Mouse (Mus musculus) limb, embryonic 12.5 days (tissue): ENCODE data around the gene Sox6. TPM values are rescaled to one million over a fixed set of nuclear protein-coding genes. Genes with fewer than 3 reads are reported as not detected.
A peak's percentile ranks its signal among the peaks of the same experiment; 100 is the strongest.

ENCODE experiments used
- ATAC-seq: fragments of 200-750 bp; cut with Nextera tagmentation; 2 replicates; pipeline ENCODE4 v1.8.0; 2017; ENCODE audit warnings: low read depth, moderate TSS enrichment; ENCODE audit not compliant: insufficient number of reproducible peaks, insufficient read depth, low FRiP score, low TSS enrichment
- H3K27ac ChIP-seq: fragments of 300-500 bp; sonication (generic); 2 replicates; pipeline ENCODE4 v1.5.1; 2016; ENCODE audit warnings: mild to moderate bottlenecking, moderate library complexity
- H3K27me3 ChIP-seq: fragments of 300-500 bp; sonication (generic); 2 replicates; pipeline ENCODE4 v1.6.1; 2016; ENCODE audit warnings: mild to moderate bottlenecking, moderate library complexity
- H3K36me3 ChIP-seq: fragments of 300-500 bp; sonication (generic); 2 replicates; pipeline ENCODE4 v1.6.1; 2016; ENCODE audit warnings: mild to moderate bottlenecking, moderate library complexity
- H3K4me1 ChIP-seq: fragments of 300-500 bp; sonication (generic); replicated peaks from 2 replicates; pipeline ENCODE4 v1.6.1; 2016
- H3K4me2 ChIP-seq: fragments of 300-500 bp; sonication (generic); 2 replicates; pipeline ENCODE4 v1.6.1; 2016; ENCODE audit warnings: mild to moderate bottlenecking, moderate library complexity
- H3K4me3 ChIP-seq: fragments of 300-500 bp; sonication (generic); replicated peaks from 2 replicates; pipeline ENCODE4 v1.5.1; 2016; ENCODE audit warnings: mild to moderate bottlenecking
- H3K9ac ChIP-seq: fragments of 300-500 bp; sonication (generic); replicated peaks from 2 replicates; pipeline ENCODE4 v1.6.1; 2016; ENCODE audit warnings: mild to moderate bottlenecking, moderate library complexity
- H3K9me3 ChIP-seq: fragments of 300-500 bp; sonication (generic); 2 replicates; pipeline ENCODE4 v1.6.1; 2016; ENCODE audit warnings: mild to moderate bottlenecking, moderate library complexity
- WGBS: fragments of 180-500 bp; shearing (Covaris S2); methylation state at CpG from one replicate; pipeline ENCODE4 v1.1.7; 2016; 5-methylcytosine and 5-hydroxymethylcytosine counted together
- polyA plus RNA-seq: library from polyadenylated mRNA; unstranded; fragments of >200 nt; fragmentation: Nextera tagmentation; extraction: Ambion mirVana; gene quantifications from 2 replicates; pipeline ENCODE4 v1.2.1, GENCODE M21; 2016

The Sox6 gene
- polyA plus RNA-seq, 1 experiment from 2014 or later: 91.5 TPM

DNA sequence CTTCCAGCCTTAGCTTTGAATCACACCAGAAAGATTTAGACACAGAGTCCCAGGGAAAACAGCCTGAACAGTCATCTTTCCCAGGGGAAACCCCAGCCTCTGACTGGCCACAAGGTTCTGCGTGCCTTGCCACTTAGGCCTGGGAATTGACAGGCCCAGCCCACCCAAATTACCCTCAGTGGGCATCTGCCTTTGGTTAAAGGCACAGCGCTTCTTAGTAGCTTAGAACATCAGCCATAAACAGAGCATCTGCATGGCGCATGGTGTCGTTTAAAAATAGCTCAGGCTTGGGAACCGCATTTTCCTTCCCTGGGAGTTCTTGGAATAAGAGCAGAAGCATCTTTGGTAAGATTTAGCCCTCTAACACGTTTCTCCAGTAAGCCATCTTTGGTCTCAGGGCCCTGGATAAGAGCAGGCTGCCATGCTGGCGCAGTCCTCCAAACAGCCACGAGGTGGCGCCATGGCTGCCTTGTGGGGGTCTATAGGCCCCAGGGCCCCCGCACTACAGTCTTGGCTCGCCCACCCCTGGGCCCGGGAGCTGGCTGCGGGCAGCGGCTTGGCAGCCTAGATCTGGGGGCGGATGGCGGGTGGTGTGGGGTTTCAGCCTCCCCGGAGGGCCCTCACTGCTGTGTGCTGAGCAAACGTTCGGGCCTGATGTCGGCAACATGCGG, 585.4 kb downstream of the Sox6 start:
- 8% methylated on average over 21 of the region's 21 CpGs for WGBS
- Histone ChIP-seq H3K9me3 (no peaks in the 10 kb centered on the region), H3K27me3 (0 out of 2 replicates have a peak, but pooled peaks cover 7% of the 10 kb centered on the region), H3K4me1 (peaks cover 37% of the 10 kb centered on the region), H3K4me3 (no peak overlapping the region), H3K36me3 (no peaks in the 10 kb centered on the region), H3K4me2 (peak overlapping the region; percentile 30), H3K9ac (no peak overlapping the region), H3K27ac (peak overlapping the region; percentile 71)
- peak; percentile 92 for ATAC-seq

DNA sequence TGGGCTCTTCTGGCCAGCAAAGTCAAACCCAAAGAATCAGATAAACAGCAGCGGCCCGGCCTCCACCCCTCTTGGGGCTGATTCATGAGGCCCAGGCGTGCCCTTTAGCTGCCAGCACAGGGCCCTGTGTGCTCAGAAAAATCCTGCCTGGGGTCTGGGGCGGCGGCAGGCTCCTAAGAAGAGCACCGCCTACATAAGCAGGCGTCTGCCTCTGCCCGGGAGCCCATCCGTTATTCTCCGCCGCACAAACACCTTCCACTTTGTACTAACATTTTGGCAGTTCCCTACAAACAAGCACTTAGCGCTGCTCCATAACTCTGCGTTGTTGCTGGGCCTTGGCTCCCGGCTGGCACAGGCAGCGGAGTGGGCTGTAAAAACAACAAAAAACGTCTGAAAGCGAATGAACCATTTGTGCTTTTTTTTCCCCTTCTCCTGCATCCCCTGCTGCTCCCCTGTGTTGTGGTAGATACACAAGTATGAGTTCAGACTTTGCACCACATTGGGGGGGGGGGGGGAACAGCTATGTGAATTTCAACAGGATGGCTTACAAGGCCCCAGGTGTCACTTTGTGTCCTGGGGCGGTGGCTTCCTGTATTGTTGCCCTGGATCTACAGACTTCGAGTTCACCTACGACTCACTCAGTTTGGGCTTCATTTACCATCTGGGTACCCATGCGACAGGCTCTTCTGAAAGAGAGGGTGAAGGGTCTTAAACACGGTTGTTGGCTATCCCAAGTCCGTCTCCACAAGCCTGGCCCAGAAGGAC, 588.0 kb downstream of the Sox6 start:
- WGBS: 31% methylated on average over 23 of the region's 23 CpGs

DNA sequence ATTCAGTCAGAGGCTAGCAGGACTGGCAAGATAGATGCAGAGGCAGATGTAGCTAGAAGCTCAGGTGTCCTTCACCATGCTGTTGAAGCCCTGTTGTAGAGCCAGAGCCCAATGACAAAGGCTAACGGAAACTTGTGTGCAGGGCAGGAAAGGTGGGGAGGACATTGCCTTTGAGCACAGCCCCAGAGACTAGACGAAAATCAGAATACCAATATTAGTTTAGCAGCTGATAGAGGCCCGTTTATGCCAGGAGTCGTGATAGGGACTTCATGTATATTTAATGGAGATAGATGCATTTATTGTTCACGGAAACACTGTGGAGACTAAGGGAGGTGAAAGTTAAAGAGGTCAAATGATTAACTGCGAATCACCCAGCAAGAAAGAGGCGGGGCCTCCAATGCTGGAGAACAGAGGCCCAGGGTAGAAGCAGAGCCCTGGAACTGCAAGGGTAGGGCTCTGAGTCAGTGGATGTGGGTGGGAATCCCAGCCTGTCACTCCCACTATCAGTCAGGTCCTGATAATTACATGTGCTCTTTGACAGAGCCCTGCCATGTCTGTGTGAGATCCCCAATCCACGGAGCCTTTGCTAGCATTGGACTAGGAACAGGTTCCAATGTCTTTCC, 590.1 kb downstream of the Sox6 start:
- H3K27ac ChIP-seq: no peak overlapping the region
- WGBS: 64% methylated on average over 8 of the region's 8 CpGs

More for the DNA sequence above, 588.0 kb downstream of the Sox6 start:
- peaks cover 45% of the 10 kb centered on the region for H3K4me1 ChIP-seq
- peaks cover 8% of the 10 kb centered on the region; the same call in 1 of the 2 replicates for H3K27me3 ChIP-seq
- H3K4me3 ChIP-seq: no peak overlapping the region
- no peaks in the 10 kb centered on the region for H3K36me3 ChIP-seq
- no peak for ATAC-seq
- no peak overlapping the region for H3K9ac ChIP-seq
- peak overlapping the region; percentile 35; the same call in 1 of the 2 replicates for H3K4me2 ChIP-seq
- H3K27ac ChIP-seq: peak overlapping the region; percentile 78
- no peaks in the 10 kb centered on the region for H3K9me3 ChIP-seq

DNA sequence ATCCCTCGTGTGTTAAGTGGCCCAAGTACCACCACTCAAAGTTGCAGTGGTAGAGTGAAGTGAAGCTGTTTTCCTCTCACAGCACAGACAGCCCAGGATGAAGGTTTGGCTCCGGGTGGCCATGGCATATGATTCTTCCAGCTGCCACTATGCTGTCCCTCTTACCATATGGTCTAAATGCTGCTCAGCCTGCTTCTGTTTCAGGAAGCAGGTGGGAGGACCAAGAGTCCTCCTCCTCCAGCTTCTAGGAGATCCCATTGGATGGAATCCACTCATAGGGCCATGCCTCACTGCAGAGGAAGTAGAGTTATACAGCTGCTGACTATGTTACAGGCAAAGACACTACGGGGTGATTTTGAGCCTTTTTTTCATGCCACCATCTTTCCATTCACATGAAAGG, 591.5 kb downstream of the Sox6 start:
- Histone ChIP-seq H3K4me3 (no peak overlapping the region), H3K9ac (no peak overlapping the region), H3K36me3 (no peaks in the 10 kb centered on the region), H3K27ac (no peak overlapping the region), H3K9me3 (no peaks in the 10 kb centered on the region), H3K4me1 (peaks cover 26% of the 10 kb centered on the region), H3K4me2 (no peak overlapping the region), H3K27me3 (peaks cover 3% of the 10 kb centered on the region; the same call in 1 of the 2 replicates)
- no peak for ATAC-seq
- WGBS: 66% methylated on average over 3 of the region's 3 CpGs

More for the DNA sequence above, 590.1 kb downstream of the Sox6 start:
- H3K4me1 ChIP-seq: peaks cover 40% of the 10 kb centered on the region
- H3K36me3 ChIP-seq: no peaks in the 10 kb centered on the region
- no peak for ATAC-seq
- H3K9ac ChIP-seq: no peak overlapping the region
- H3K27me3 ChIP-seq: peaks cover 3% of the 10 kb centered on the region; the same call in 1 of the 2 replicates
- no peaks in the 10 kb centered on the region for H3K9me3 ChIP-seq
- H3K4me2 ChIP-seq: no peak overlapping the region
- H3K4me3 ChIP-seq: no peak overlapping the region

DNA sequence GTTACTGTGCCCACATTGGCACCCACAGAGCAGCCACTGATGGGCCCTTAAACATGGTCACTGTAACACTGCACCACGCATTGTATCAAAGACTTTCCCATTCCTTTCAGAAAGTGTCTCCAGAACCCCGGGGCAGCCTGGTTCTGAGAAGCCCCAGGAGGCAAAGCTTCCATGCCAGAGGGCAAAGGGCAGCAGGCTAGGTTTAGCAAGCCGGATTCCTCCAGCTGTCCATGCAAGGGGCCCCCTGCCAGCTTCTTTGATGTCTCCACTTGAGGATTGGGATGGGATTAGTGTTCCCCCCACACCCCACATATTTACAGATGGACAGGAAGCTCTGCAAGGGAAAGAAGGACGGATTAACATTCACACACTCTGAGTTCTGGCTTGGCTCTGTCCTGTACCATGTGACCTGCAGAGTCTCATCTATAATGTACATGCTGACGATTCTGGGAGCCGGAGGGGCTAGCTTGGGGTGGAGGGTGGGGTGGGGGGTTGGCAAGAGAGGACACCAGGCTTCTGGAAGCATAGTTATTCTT, 592.0 kb downstream of the Sox6 start:
- Histone ChIP-seq H3K27me3 (peaks cover 3% of the 10 kb centered on the region; the same call in 1 of the 2 replicates), H3K27ac (no peak overlapping the region), H3K4me1 (peaks cover 23% of the 10 kb centered on the region), H3K9me3 (no peaks in the 10 kb centered on the region), H3K9ac (no peak overlapping the region), H3K4me2 (no peak overlapping the region), H3K4me3 (no peak overlapping the region), H3K36me3 (no peaks in the 10 kb centered on the region)
- whole genome bisulfite sequencing: 22% methylated on average over 6 of the region's 6 CpGs
- no peak for ATAC-seq

DNA sequence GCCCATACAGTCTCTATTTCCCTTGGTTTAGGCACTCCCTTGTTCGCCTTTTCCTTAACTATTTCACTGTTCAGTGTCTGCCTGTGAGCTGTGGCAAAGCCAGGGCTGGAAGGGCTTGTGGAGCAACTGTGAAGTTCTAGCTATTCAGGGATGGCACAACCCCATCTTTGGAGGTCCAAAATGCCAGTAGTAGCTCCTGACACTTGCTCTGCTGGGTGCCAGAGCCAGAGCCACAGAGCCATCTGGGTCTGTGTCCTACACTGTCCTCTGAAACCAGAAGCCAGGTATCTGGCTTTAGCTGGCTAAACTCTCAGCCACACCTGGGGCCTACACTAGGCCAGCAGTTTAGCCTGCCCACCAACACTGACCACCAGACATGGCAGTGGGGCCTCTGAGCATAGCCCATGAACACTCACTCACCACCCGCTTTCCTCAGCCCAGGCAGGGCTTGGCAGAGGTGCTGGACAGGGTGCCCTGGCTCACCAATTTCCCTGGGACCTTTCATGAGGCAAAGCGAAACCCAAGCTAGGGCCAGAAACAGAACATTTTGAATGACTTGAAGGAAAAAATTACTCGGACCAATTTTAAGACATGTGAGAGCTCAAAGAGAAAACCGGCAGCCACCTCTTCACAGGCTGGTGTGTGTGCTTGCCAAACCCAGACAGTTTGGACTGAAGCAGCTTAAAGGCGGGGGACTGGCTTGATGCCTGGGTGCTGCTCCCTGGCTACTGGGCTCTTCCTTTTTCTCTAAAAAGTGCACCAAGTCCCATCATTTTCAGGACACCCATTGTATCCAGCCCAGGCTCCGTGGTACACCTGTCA, 612.2 kb downstream of the Sox6 start:
- Histone ChIP-seq H3K27ac (no peak overlapping the region), H3K9ac (no peak overlapping the region), H3K4me3 (no peak overlapping the region), H3K4me1 (no peaks in the 10 kb centered on the region; the same call in 1 of the 2 replicates), H3K27me3 (peaks cover 18% of the 10 kb centered on the region), H3K36me3 (no peaks in the 10 kb centered on the region), H3K4me2 (no peak overlapping the region), H3K9me3 (no peaks in the 10 kb centered on the region)
- 88% methylated on average over 7 of the region's 7 CpGs for WGBS
- ATAC-seq: no peak

DNA sequence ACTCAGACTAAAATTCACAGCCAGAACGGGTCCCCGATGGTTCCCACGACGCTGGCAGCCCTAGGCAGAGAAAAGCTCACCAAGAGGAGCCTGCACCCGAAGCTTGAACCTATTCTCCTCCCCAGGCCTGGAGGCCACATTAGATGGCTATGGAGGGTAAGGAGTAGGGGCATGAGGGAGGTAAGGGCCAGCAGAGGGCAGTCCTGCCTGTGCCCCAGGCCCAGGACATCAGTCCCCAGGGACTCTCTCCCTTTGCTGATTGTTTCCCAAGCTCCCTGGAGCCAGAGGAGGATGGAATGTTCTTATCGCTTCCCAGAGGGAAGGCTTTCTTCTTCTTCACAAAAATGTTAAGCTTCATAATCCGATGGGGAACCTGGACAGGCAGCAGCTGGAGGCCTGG, 615.8 kb downstream of the Sox6 start:
- H3K9ac ChIP-seq: no peak overlapping the region
- H3K4me3 ChIP-seq: no peak overlapping the region
- no peak for ATAC-seq
- no peak overlapping the region for H3K4me2 ChIP-seq
- WGBS: 81% methylated on average over 7 of the region's 7 CpGs
- H3K9me3 ChIP-seq: no peaks in the 10 kb centered on the region
- H3K27me3 ChIP-seq: peaks cover 34% of the 10 kb centered on the region
- H3K4me1 ChIP-seq: no peaks in the 10 kb centered on the region; the same call in 1 of the 2 replicates
- no peaks in the 10 kb centered on the region for H3K36me3 ChIP-seq
- no peak overlapping the region for H3K27ac ChIP-seq

DNA sequence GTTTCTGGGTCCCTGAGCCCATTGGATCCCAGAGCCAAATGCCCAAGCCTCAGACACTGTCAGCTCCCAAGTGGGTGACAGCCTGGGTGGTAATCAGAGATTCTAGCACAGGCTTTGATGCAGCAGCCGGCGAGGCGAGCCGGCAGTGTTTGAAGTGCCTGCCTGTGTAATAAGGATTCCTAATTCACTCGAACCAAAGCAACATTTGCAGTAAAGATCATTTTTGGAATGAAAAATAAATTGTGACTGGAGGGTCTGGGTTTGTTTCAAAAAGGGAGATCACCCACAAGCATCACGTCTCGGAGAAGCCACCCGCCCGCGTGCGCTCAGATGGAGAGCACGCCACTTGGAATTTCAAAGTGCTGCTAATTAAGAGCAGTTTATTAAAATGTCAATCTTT, 617.6 kb downstream of the Sox6 start:
- H3K4me3 ChIP-seq: no peak overlapping the region
- WGBS: 9% methylated on average over 12 of the region's 12 CpGs
- no peak overlapping the region for H3K27ac ChIP-seq
- no peaks in the 10 kb centered on the region for H3K36me3 ChIP-seq
- H3K9ac ChIP-seq: no peak overlapping the region
- no peak for ATAC-seq
- H3K4me1 ChIP-seq: no peaks in the 10 kb centered on the region; the same call in 1 of the 2 replicates
- no peaks in the 10 kb centered on the region for H3K9me3 ChIP-seq
- H3K27me3 ChIP-seq: peaks cover 34% of the 10 kb centered on the region
- H3K4me2 ChIP-seq: peak overlapping the region; percentile 6; the same call in 1 of the 2 replicates
